Mouse (Mus musculus): Measurements from ENCODE around the gene Neu3. TPM values are rescaled to one million over a fixed set of nuclear protein-coding genes. Genes with fewer than 3 reads are reported as not detected.
A peak's percentile ranks its signal among the peaks of the same experiment; 100 is the strongest.
"Not testable (repeated sequence)": the region's sequence is repeated elsewhere in the genome, so short reads cannot be mapped to it uniquely, and the experiment has no call there.

Gene Neu3
- polyA plus RNA-seq, 1 experiment from 2014 or later, result 3.9 TPM

DNA sequence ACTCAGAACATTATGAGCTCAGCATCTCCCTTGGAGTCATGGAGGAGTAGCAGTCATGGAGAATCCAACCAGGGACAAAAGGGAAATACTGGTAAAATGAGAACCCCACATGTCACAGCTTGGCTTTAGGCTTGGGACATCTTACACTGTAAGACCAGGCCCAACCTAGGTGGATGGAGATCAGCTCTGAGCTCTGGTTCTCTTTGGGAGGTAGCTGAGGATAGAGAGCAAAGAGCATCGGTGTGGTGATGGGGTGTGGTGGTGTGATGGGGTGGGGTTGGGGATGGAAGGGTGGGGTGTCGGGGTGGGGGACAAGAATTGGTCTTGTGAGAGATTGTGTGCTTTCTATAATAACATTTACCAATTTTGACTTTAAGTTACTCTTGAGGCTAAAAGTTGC, 17.4 kb downstream of the Neu3 start:
- H3K9ac ChIP-seq, result no peak overlapping the region
- H3K4me3 ChIP-seq, result no peak overlapping the region
- no peak for ATAC-seq (ENCODE audit: extremely low read depth, insufficient number of reproducible peaks, low FRiP score, low TSS enrichment)
- H3K36me3 ChIP-seq, result peaks cover 21% of the 10 kb centered on the region
- no peaks in the 10 kb centered on the region for H3K9me3 ChIP-seq
- no peak overlapping the region for H3K4me2 ChIP-seq
- no peaks in the 10 kb centered on the region for H3K27me3 ChIP-seq (replicated peaks)
- 76% methylated on average over 2 of the region's 2 CpGs for WGBS
- no peak overlapping the region for H3K27ac ChIP-seq (replicated peaks)
- 0 out of 2 replicates have a peak, but pooled peaks cover 3% of the 10 kb centered on the region for H3K4me1 ChIP-seq

DNA sequence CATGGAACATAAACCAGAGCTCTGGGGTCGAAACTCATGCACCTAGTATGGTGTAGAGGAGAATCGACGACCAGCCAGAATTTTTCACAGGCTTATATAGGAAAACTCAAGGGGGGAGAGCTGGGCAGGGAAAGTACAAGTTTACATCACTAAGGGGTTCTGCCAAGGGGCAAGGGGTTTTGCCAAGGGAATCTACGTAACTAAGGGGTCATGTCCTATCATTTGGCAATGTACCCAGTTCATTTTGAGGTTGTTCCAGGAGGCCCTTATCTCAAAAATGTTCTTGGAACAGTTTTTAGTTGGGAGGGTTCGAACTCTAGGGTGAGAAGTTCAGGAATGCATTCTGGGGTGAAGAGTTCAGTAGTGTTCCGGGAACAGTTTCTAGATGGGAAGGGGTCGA, 21.2 kb downstream of the Neu3 start:
- not testable (repeated sequence) for H3K9me3 ChIP-seq; H3K4me1 ChIP-seq; H3K4me3 ChIP-seq; H3K36me3 ChIP-seq; H3K9ac ChIP-seq; H3K4me2 ChIP-seq; H3K27me3 ChIP-seq (replicated peaks); H3K27ac ChIP-seq (replicated peaks); ATAC-seq (ENCODE audit: extremely low read depth, insufficient number of reproducible peaks, low FRiP score, low TSS enrichment)
- 39% methylated on average over 7 of the region's 7 CpGs for WGBS

DNA sequence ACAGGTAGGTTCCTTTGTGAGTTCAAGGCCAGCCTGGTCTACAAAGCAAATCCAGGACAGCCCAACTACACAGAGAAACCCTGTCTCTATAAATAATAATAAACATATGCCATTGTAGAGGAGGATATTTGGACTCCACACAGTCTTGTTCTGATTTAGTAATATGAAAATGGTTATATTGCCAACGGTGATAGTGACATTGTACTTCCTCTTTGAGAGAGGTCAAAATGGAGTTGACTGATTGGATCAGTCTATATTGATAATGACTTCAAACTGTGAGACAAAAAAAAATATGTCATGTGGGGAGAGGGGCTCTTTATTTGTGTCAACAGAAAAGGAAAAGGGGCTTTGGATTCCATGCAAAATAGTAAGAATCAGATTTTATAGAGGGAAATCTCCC, 22.9 kb downstream of the Neu3 start:
- Histone ChIP-seq H3K4me1 (0 out of 2 replicates have a peak, but pooled peaks cover 3% of the 10 kb centered on the region), H3K27ac (replicated peaks) (no peak overlapping the region), H3K36me3 (no peaks in the 10 kb centered on the region; the same call in 1 of the 2 replicates), H3K4me3 (no peak overlapping the region), H3K4me2 (no peak overlapping the region), H3K9me3 (no peaks in the 10 kb centered on the region), H3K9ac (no peak overlapping the region), H3K27me3 (replicated peaks) (no peaks in the 10 kb centered on the region)
- 93% methylated on average over 1 of the region's 1 CpGs for WGBS
- no peak for ATAC-seq (ENCODE audit: extremely low read depth, insufficient number of reproducible peaks, low FRiP score, low TSS enrichment)

DNA sequence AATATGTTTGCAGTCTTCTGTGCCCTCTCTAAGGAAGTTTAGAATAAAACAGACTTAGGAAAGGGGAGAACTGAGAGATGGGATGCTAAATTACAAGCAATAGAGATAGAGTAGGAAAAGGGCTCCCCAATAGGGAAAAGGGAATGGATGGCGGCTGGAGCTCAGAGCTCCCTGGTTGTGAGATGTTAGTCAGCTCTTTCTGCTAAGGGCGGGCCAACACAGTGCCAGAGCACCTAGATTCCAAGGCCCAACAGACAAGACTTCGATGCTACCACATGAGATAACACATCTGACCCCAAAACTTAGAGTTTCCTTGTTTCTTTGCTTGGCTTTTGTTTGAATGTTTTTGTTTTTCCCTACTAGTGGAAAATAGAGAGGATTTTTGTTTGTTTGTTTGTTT, 24.2 kb downstream of the Neu3 start:
- 68% methylated on average over 3 of the region's 3 CpGs for WGBS
- H3K9me3 ChIP-seq; ATAC-seq (ENCODE audit: extremely low read depth, insufficient number of reproducible peaks, low FRiP score, low TSS enrichment); H3K27ac ChIP-seq (replicated peaks); H3K4me2 ChIP-seq; H3K4me1 ChIP-seq; H3K36me3 ChIP-seq; H3K4me3 ChIP-seq; H3K27me3 ChIP-seq (replicated peaks); H3K9ac ChIP-seq: not testable (repeated sequence)

DNA sequence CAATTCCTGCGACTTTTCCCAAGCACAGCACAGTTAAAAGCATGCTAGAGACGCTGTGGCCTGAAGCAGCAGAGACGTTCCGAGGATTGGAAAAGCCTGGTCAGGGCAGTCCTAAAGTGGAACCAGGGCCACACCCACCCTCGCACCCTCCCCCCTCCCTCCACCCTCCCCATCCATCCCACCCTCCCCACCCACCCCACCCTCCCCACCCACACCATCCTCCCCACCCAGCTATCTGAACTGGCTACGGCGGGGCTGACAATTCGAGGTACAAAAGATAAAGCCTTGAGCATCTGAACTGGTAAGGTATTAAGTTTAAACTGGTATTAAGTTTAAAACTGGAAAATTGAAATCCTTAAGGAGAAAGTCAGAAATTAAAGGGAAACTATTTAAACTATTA, 24.7 kb downstream of the Neu3 start:
- peaks cover 12% of the 10 kb centered on the region; the same call in 1 of the 2 replicates for H3K27me3 ChIP-seq (replicated peaks)
- no peak overlapping the region for H3K4me3 ChIP-seq
- H3K9me3 ChIP-seq, result no peaks in the 10 kb centered on the region
- no peak overlapping the region for H3K27ac ChIP-seq (replicated peaks)
- no peak overlapping the region for H3K4me2 ChIP-seq
- no peaks in the 10 kb centered on the region for H3K36me3 ChIP-seq
- H3K4me1 ChIP-seq, result 0 out of 2 replicates have a peak, but pooled peaks cover 3% of the 10 kb centered on the region
- no peak overlapping the region for H3K9ac ChIP-seq
- 44% methylated on average over 7 of the region's 8 CpGs for WGBS
- no peak for ATAC-seq (ENCODE audit: extremely low read depth, insufficient number of reproducible peaks, low FRiP score, low TSS enrichment)

DNA sequence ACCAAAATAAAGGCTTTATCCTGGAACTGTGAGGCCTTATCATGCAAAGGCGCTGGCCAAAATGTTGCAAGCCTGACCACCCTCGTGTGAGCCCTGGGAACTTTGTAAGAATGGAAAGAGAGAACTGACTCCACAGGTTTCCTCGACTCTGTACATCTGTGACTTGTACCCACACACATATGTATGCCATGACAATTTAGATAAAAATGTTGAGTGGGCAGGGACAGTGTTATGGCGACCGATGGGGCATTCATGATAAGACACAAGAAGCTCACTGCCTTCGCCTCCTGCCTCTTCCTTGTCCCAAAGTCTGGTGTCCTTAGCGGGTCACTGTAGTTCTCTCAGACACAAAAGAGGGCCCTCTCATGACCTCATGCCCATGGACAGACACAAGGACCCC, 29.1 kb downstream of the Neu3 start:
- 61% methylated on average over 7 of the region's 7 CpGs for WGBS
- peaks cover 14% of the 10 kb centered on the region for H3K4me1 ChIP-seq
- H3K4me3 ChIP-seq, result no peak overlapping the region
- ATAC-seq (ENCODE audit: extremely low read depth, insufficient number of reproducible peaks, low FRiP score, low TSS enrichment), result no peak
- H3K27ac ChIP-seq (replicated peaks), result no peak overlapping the region
- no peak overlapping the region for H3K4me2 ChIP-seq
- no peaks in the 10 kb centered on the region for H3K36me3 ChIP-seq
- peaks cover 46% of the 10 kb centered on the region for H3K27me3 ChIP-seq (replicated peaks)
- H3K9me3 ChIP-seq, result no peaks in the 10 kb centered on the region
- no peak overlapping the region for H3K9ac ChIP-seq

DNA sequence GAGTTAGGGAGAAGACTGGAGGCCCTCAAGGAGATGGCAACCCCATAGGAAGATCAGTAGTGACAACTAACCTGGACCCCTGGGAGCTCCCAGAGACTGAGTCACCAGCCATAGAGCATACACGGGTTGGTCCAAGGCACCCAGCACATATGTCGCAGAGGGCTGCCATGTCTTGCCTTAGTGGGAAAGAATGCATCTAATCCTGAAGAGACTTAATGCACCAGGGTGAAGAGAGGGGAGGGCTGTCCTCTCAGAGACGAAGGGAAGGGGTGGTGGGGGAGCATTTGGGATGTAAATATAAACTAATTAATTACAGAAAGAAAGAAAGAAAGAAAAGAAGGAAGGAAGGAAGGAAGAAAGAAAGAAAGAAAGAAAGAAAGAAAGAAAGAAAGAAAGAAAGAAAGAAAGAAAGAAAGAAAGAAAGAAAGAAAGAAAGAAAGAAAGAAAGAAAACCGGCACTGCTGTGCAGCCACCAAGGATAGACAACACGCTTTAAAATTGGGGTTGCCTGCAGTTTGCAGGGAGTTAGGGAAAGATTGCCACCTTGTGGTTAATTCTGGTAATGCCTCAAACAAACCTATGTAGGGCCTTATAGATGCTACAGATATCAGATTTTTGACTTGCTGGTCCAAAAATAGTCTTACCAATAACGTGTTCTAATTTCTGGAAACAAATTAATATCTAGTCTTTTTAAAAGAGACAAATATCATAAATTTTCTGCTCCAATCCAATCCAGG, 30.1 kb downstream of the Neu3 start:
- no peak overlapping the region for H3K4me3 ChIP-seq
- WGBS, result 35% methylated on average over 6 of the region's 6 CpGs
- H3K4me2 ChIP-seq, result no peak overlapping the region
- peaks cover 14% of the 10 kb centered on the region for H3K4me1 ChIP-seq
- no peaks in the 10 kb centered on the region for H3K36me3 ChIP-seq
- no peak for ATAC-seq (ENCODE audit: extremely low read depth, insufficient number of reproducible peaks, low FRiP score, low TSS enrichment)
- no peak overlapping the region for H3K27ac ChIP-seq (replicated peaks)
- H3K9me3 ChIP-seq, result no peaks in the 10 kb centered on the region
- H3K9ac ChIP-seq, result no peak overlapping the region
- H3K27me3 ChIP-seq (replicated peaks), result peaks cover 48% of the 10 kb centered on the region

DNA sequence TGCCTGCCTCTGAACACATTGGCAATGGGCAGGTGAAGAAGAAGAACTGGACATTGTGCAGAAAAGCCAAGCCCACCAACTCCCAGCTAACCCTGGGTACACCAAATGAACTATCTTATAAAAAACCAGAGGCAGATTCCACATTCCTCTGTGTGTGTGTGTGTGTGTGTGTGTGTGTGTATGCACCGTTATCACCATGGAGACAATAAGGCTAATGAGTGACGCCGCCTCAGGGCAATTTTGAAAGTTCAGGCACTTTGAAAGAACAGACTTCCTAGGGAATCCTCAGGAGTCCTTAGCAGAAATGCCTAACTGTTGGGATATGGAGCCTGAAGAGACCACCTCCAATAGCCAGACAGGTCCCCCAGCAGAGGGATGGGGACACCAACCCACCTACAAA, 31.0 kb downstream of the Neu3 start:
- Histone ChIP-seq H3K9me3 (no peaks in the 10 kb centered on the region), H3K36me3 (no peaks in the 10 kb centered on the region), H3K9ac (no peak overlapping the region), H3K4me3 (no peak overlapping the region), H3K4me2 (no peak overlapping the region), H3K27me3 (replicated peaks) (peaks cover 48% of the 10 kb centered on the region), H3K27ac (replicated peaks) (no peak overlapping the region), H3K4me1 (peaks cover 14% of the 10 kb centered on the region)
- 80% methylated on average over 3 of the region's 3 CpGs for WGBS
- ATAC-seq (ENCODE audit: extremely low read depth, insufficient number of reproducible peaks, low FRiP score, low TSS enrichment), result no peak

DNA sequence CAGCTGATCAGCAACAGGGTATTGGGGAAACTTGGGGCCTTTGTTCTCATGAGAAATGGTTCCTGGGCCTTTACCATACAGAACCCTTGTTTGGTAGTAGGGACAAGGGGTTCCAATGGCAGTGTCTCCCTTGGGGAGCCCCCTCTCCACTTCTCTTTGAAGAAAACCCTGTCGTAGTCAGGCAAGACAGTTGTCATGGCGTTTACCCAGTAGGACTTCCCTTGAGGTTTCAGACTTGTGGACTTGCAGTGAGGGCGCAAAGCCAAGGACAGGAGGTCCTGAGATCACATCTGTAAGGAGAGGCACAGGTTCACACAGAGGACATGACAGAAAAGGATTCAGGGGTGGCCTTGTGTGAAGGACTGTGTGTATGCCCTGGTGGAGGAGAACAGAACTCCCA, 31.7 kb downstream of the Neu3 start:
- no peak overlapping the region for H3K27ac ChIP-seq (replicated peaks)
- H3K4me3 ChIP-seq, result no peak overlapping the region
- no peak for ATAC-seq (ENCODE audit: extremely low read depth, insufficient number of reproducible peaks, low FRiP score, low TSS enrichment)
- no peak overlapping the region for H3K9ac ChIP-seq
- no peaks in the 10 kb centered on the region for H3K36me3 ChIP-seq
- H3K27me3 ChIP-seq (replicated peaks), result peaks cover 48% of the 10 kb centered on the region
- H3K9me3 ChIP-seq, result no peaks in the 10 kb centered on the region
- H3K4me2 ChIP-seq, result no peak overlapping the region
- H3K4me1 ChIP-seq, result peaks cover 14% of the 10 kb centered on the region
- WGBS, result 76% methylated on average over 3 of the region's 3 CpGs

DNA sequence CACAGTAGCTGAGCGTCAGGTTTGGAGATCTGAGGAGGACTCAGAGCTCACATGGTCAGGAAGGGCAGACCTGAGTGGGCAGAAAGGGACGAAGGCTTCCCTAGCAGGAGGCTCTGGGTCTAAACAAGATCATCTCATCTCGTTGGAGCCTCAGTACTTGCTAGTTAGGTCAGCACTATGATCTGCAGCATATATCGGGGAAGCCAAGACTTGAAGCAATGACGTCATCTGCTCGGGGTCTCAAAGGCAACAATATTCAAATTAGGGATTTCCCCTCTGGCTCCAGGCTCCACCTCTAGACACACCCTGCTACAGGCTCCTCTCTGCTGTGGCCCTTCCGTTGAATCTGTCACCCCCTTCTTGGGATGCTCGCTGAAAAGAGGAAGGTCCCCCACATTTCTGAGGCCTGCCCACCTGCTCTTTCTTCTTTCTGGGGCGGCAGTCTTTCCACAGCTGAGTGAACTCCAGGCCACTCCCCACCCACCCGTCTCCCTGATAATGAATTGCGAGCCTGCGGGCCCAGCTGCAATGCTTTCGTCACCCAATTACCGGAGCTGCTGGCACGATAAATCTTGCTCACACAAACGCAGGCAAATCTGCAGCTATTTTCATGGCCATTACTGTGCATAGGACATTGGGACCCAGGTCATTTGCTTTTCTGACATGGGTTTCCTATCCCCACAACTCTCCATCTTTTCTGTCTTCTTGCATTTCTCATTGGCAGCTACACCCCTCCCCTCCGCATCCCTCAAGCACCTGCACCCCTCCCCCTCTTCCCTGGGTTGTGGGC, 32.8 kb downstream of the Neu3 start:
- Histone ChIP-seq H3K27me3 (replicated peaks) (peaks cover 48% of the 10 kb centered on the region), H3K27ac (replicated peaks) (no peak overlapping the region), H3K36me3 (no peaks in the 10 kb centered on the region), H3K4me3 (peak overlapping the region; percentile 17; the same call in 1 of the 2 replicates), H3K4me1 (peaks cover 14% of the 10 kb centered on the region), H3K4me2 (peak overlapping the region; percentile 51), H3K9ac (0 out of 2 replicates have a peak overlapping the region, but pooled peaks have one; percentile 58), H3K9me3 (no peaks in the 10 kb centered on the region)
- WGBS, result 14% methylated on average over 17 of the region's 17 CpGs
- ATAC-seq (ENCODE audit: extremely low read depth, insufficient number of reproducible peaks, low FRiP score, low TSS enrichment), result no peak

DNA sequence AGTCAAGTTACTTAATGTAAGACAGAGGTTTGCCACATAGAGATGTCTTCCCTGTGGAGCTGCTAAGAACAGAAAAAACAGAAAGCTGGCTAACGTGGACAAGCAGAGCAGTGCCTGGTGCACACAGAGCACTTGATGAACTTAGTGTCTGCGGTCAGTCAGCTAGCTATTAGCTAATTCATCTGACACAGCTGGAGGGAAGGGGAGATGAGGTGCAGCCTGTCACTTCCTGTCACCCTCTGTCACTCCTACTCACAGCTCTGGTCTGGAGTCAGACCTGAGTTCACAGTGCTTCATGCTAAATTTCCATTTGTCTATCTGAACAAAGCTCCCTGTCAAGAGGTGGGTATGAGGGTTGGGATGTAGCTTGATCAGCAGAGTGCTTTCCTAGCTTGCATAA, 34.1 kb downstream of the Neu3 start:
- H3K4me2 ChIP-seq, result no peak overlapping the region
- no peak overlapping the region for H3K9ac ChIP-seq
- H3K9me3 ChIP-seq, result no peaks in the 10 kb centered on the region
- H3K4me1 ChIP-seq, result peaks cover 14% of the 10 kb centered on the region
- no peak for ATAC-seq (ENCODE audit: extremely low read depth, insufficient number of reproducible peaks, low FRiP score, low TSS enrichment)
- no peak overlapping the region for H3K27ac ChIP-seq (replicated peaks)
- H3K4me3 ChIP-seq, result no peak overlapping the region
- no peaks in the 10 kb centered on the region for H3K36me3 ChIP-seq
- 53% methylated on average over 2 of the region's 2 CpGs for WGBS
- peaks cover 42% of the 10 kb centered on the region for H3K27me3 ChIP-seq (replicated peaks)

Data from heart, embryonic 13.5 days (tissue).